Mouse (Mus musculus) neural tube, embryonic 10.5 days (tissue): ENCODE measurements around the gene Ppil1.

Experiments used
- DNase-seq: peaks from one replicate; pipeline ENCODE4 v3.0.0-alpha.2; 2017; ENCODE audit warnings: low spot score; ENCODE audit errors: extremely low spot score

Ppil1 gene

DNA sequence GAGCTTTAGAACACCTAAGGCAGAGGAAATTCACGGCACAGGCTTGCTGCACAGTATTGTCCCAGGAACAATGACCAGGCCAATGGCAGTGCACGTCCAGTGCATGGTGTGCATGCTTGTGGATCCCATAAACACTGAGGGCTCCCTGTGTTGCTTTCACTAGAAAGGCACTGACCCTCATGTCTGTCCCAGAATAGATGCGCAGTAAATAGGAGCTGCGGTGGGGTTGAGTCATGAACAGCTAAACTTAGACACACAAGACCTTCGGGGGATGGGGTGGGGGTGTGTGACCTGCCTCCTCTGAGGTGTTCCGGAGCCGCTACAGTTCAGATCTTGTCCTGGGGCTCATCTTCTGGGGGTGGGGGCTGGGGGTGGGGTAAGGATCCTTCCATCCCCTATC is 57.9 kb downstream of the Ppil1 start:
- DNase-seq = no peak

DNA sequence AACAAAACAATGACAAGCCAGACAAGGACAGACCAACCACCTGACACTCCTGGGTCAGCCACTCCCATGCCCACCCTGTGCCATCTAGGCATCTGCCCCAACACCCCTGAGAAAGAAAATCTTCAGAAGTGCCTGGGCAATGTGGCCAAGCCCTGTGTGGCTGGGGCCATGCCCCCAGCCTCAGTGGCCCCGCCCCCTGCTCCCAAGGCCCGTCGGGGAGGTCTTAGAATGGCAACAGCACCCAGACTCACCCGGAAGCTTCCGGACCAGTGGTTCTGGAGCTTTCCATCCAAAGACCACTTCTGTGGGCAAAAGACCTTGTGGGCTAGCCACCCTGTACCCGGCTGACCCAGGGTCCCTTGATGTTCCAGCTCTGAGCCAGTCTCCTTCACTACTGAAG is 61.4 kb downstream of the Ppil1 start:
- no peak for DNase-seq
